Mouse (Mus musculus) lung, adult 2 months (tissue): ENCODE results near the gene 5430419D17Rik. TPM values are rescaled to one million over a fixed set of nuclear protein-coding genes. Genes with fewer than 3 reads are reported as not detected.

ENCODE experiments used
- DNase-seq: peaks from one replicate; pipeline ENCODE4 v3.0.0; 2022
- H3K4me1 ChIP-seq: fragments of 200-500 bp; 2 replicates; pipeline ENCODE4 v1.6.1; 2011; ENCODE audit warnings: low read length; ENCODE audit not compliant: control insufficient read depth, insufficient read depth
- H3K4me3 ChIP-seq: fragments of 200-500 bp; replicated peaks from 2 replicates; pipeline ENCODE3; 2011; ENCODE audit warnings: low read depth, mild to moderate bottlenecking, control low read depth, low read length; ENCODE audit errors: extremely low read depth
- CTCF ChIP-seq: fragments of 200-500 bp; IDR thresholded peaks from 2 replicates; pipeline ENCODE4 v1.5.1; 2011; ENCODE audit warnings: mild to moderate bottlenecking, low read length, control low read depth; ENCODE audit not compliant: insufficient read depth
- POLR2A ChIP-seq: fragments of 200-500 bp; IDR thresholded peaks from 2 replicates; pipeline ENCODE4 v1.6.1; 2011; ENCODE audit warnings: low read depth, mild to moderate bottlenecking, control low read depth, low read length, borderline replicate concordance; ENCODE audit errors: extremely low read depth
- WGBS: fragments of 180-500 bp; shearing (Covaris S2); methylation state at CpG from one replicate; pipeline ENCODE4 v1.1.7; 2018; 5-methylcytosine and 5-hydroxymethylcytosine counted together
- polyA plus RNA-seq: library from polyadenylated mRNA; depleted of rRNA; stranded (reverse); fragments of >200 nt; gene quantifications from 2 replicates; pipeline ENCODE4 v1.2.3, GENCODE M21; 2012; rRNA removed

5430419D17Rik gene
- polyA plus RNA-seq, 1 experiment = 0.11 TPM

DNA sequence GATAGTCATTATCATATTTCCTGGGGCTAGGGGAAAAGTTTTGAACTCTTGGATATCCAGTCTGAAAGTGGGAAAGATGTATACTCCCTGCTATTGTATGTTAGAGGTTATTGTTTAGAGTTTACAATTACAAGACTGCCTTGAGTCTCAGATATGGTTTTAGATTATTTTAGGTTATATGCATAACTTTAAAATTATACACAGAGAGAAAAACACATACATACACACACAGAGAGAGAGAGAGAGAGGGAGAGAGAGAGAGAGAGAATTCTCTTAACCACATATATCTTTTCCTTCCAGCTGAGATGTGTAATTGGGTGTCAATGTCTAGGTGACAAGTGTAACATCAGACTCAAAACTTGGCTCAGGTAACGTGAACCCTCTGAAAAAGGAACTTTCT, 159.4 kb downstream of the 5430419D17Rik start, which contains the start of gene Fam24a:
Fam24a (plus strand) TSS at position 301 of the 400 bp plus-strand sequence.
- TF ChIP-seq POLR2A = no peak
- TF ChIP-seq CTCF = no peak
- H3K4me3 ChIP-seq = no peak within 1 kb of the TSS

GRCm38 (mm10) chr7:131337502-131338068, 163.4 kb downstream of the 5430419D17Rik start:
- TF ChIP-seq POLR2A = no peak
- no peak for TF ChIP-seq CTCF
- 33% methylated on average over 8 of the region's 8 CpGs for WGBS
- Histone ChIP-seq H3K4me3 (no peak overlapping the region), H3K4me1 (no peaks in the 10 kb centered on the region)
- DNase-seq = no peak

More for the DNA sequence above, 159.4 kb downstream of the 5430419D17Rik start, which contains the start of gene Fam24a:
- DNase-seq = no peak
- WGBS = 34% methylated on average over 1 of the region's 1 CpGs
- no peaks in the 10 kb centered on the region for H3K4me1 ChIP-seq

GRCm38 (mm10) chr7:131345856-131346541, 171.8 kb downstream of the 5430419D17Rik start:
- H3K4me1 ChIP-seq = no peaks in the 10 kb centered on the region
- no peak for DNase-seq
- TF ChIP-seq POLR2A (no peak), CTCF (no peak)
- 74% methylated on average over 7 of the region's 7 CpGs for whole genome bisulfite sequencing
- no peak overlapping the region for H3K4me3 ChIP-seq

Other genes starting within 250 kb of the 5430419D17Rik start
- gene Htra1, start 238.3 kb upstream of the 5430419D17Rik start, polyA plus RNA-seq = 64.7 and 65.2 TPM in 2 replicates
- gene Dmbt1, start 142.3 kb upstream of the 5430419D17Rik start, polyA plus RNA-seq = 0.12 and 4.0 TPM in 2 replicates
- gene 4933402N03Rik, start 28.1 kb upstream of the 5430419D17Rik start, polyA plus RNA-seq = not detected in 2 replicates
- not detected in 2 replicates for gene Cuzd1, start 147.9 kb downstream of the 5430419D17Rik start, polyA plus RNA-seq
- 0.62 TPM in 1 of 2 replicates, not detected in the other for gene Fam24b, start 155.1 kb downstream of the 5430419D17Rik start, polyA plus RNA-seq
- not detected in 2 replicates for gene Fam24a, start 159.5 kb downstream of the 5430419D17Rik start, polyA plus RNA-seq
- 4.0 and 5.2 TPM in 2 replicates for gene 2310057M21Rik, start 188.4 kb downstream of the 5430419D17Rik start, polyA plus RNA-seq
- gene Pstk, start 196.7 kb downstream of the 5430419D17Rik start, polyA plus RNA-seq = 28.7 and 35.0 TPM in 2 replicates
- gene Ikzf5, start 236.1 kb downstream of the 5430419D17Rik start, polyA plus RNA-seq = 12.4 and 13.3 TPM in 2 replicates
- gene Acadsb, start 236.2 kb downstream of the 5430419D17Rik start, polyA plus RNA-seq = 9.3 and 14.6 TPM in 2 replicates